Mouse (Mus musculus) heart, embryonic 16.5 days (tissue): Measurements from ENCODE around the gene 1700069L16Rik. TPM values are rescaled to one million over a fixed set of nuclear protein-coding genes. Genes with fewer than 3 reads are reported as not detected.

Experiments used
- ATAC-seq: fragments of 200-750 bp; cut with Nextera tagmentation; replicated peaks from 2 replicates; pipeline ENCODE4 v1.8.0; 2017; ENCODE audit warnings: moderate number of reproducible peaks; ENCODE audit not compliant: insufficient read depth, low FRiP score; ENCODE audit errors: extremely low read depth
- H3K27ac ChIP-seq: fragments of 300-500 bp; sonication (generic); 2 replicates; pipeline ENCODE4 v1.5.1; 2014; ENCODE audit warnings: mild to moderate bottlenecking, low read length, control low read depth, moderate library complexity
- H3K27me3 ChIP-seq: fragments of 300-500 bp; sonication (generic); 2 replicates; pipeline ENCODE4 v1.6.1; 2014; ENCODE audit warnings: low read length, mixed read lengths; ENCODE audit not compliant: control insufficient read depth, insufficient read depth
- H3K36me3 ChIP-seq: fragments of 300-500 bp; sonication (generic); 2 replicates; pipeline ENCODE4 v1.6.1; 2014; ENCODE audit not compliant: control insufficient read depth, insufficient read depth
- H3K4me1 ChIP-seq: fragments of 300-500 bp; sonication (generic); 2 replicates; pipeline ENCODE4 v1.6.1; 2014; ENCODE audit warnings: low read length, mixed read lengths; ENCODE audit not compliant: control insufficient read depth, insufficient read depth
- H3K4me2 ChIP-seq: fragments of 300-500 bp; sonication (generic); 2 replicates; pipeline ENCODE4 v1.6.1; 2014; ENCODE audit warnings: low read depth, mild to moderate bottlenecking, control low read depth, low read length
- H3K4me3 ChIP-seq: fragments of 300-500 bp; sonication (generic); 2 replicates; pipeline ENCODE4 v1.5.1; 2014; ENCODE audit warnings: mild to moderate bottlenecking, control low read depth, low read length
- H3K9ac ChIP-seq: fragments of 300-500 bp; sonication (generic); 2 replicates; pipeline ENCODE4 v1.6.1; 2014; ENCODE audit warnings: low read length, control low read depth
- H3K9me3 ChIP-seq: fragments of 300-500 bp; sonication (generic); replicated peaks from 2 replicates; pipeline ENCODE4 v1.6.1; 2016; ENCODE audit warnings: low read length; ENCODE audit not compliant: control insufficient read depth
- WGBS: fragments of 180-500 bp; shearing (Covaris S2); extraction: QIAGEN DNeasy Blood & Tissue Kit; methylation state at CpG from one replicate; pipeline ENCODE4 v1.1.7; 2014; 5-methylcytosine and 5-hydroxymethylcytosine counted together
- polyA plus RNA-seq: library from polyadenylated mRNA; unstranded; fragments of >200 nt; fragmentation: Nextera tagmentation; extraction: Ambion mirVana; gene quantifications from 2 replicates; pipeline ENCODE4 v1.2.1, GENCODE M21; 2015

The 1700069L16Rik gene
- polyA plus RNA-seq, 1 experiment from 2014 or later: not detected

DNA sequence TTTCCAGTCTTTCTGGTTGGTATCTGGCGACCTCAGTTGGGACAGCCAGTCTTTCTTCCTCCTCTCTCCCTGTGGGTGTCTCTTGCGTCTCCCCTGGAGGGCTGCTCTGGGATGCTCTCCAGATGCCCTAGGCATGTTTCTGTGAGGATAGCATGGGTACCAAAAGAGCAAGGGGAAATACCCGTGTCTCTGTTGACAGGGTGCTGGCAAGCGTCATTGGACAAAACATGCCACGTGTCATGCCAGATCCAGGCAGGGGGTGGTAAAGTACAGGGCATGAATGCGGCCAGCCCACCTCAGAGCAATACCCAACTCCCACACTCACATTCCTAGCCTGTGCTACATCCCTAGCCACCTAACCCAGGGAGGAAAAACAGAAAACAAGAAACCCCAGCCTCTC, 2.0 kb upstream of the 1700069L16Rik start:
- peaks cover 11% of the 10 kb centered on the region for H3K27me3 ChIP-seq
- no peak for ATAC-seq
- H3K27ac ChIP-seq: no peak overlapping the region
- no peaks in the 10 kb centered on the region for H3K36me3 ChIP-seq
- no peak overlapping the region for H3K9ac ChIP-seq
- 55% methylated on average over 6 of the region's 6 CpGs for WGBS
- no peaks in the 10 kb centered on the region for H3K9me3 ChIP-seq
- no peaks in the 10 kb centered on the region for H3K4me1 ChIP-seq
- H3K4me2 ChIP-seq: no peak overlapping the region
- H3K4me3 ChIP-seq: no peak overlapping the region

DNA sequence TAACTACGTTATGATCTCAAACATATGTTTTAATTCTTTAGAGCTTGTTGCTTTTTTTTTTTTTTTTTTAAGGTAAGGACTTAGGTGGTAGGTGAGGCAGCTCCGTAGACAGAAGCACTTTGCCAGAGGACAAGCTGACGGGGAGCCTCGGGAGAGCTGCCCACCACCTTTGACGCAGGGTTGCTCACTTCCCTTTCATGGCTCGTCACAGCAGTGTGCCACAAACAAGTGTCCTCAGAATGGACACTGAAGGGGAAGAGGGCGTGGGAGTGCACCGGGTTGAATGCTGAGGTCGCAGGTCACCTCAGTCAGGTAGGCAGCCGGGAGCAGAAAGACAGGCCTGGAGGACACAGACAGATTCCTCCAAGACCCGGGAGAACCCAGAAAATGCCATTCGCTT, 845 bp upstream of the 1700069L16Rik start:
- Histone ChIP-seq H3K4me3 (no peak overlapping the region), H3K27me3 (peaks cover 11% of the 10 kb centered on the region), H3K9ac (no peak overlapping the region), H3K9me3 (no peaks in the 10 kb centered on the region), H3K4me1 (no peaks in the 10 kb centered on the region), H3K36me3 (no peaks in the 10 kb centered on the region), H3K4me2 (no peak overlapping the region), H3K27ac (no peak overlapping the region)
- ATAC-seq: no peak
- whole genome bisulfite sequencing: 63% methylated on average over 12 of the region's 12 CpGs

DNA sequence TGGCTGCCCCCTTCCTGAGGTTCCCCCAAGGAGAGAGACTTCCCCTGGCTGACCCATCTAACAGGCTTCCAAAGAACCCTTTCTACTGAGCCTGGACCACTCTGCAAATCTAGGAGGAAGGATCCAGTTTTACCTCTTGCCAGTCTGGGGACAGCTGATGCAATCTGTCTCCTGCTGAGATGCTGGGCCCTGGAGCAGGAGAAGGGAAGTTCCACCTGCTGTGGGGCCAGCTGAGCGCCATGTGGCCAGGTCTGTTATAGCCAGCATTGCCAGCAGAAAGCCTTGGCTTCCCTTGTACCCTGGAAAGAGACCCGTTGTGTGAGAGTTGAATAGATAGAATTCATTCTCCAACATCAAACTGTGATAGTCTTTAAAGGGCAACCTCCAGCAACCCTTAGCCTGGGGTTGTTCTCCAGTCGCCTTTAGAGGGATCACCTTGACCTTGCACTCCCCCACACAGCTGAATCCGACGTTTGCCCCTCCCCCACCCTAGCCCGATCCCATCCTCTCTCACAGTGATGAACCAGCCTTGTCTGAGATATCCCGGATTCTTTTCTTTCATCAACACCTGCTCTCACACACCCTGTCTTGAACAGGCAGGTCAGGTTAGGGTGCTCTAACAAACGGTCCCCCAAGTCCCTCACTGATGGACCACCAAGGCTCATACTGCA, 870 bp downstream of the 1700069L16Rik start:
- Histone ChIP-seq H3K36me3 (no peaks in the 10 kb centered on the region), H3K27me3 (peaks cover 11% of the 10 kb centered on the region), H3K4me3 (no peak overlapping the region), H3K9me3 (no peaks in the 10 kb centered on the region), H3K4me2 (no peak overlapping the region), H3K4me1 (no peaks in the 10 kb centered on the region), H3K9ac (no peak overlapping the region), H3K27ac (no peak overlapping the region)
- WGBS: 30% methylated on average over 8 of the region's 8 CpGs
- ATAC-seq: no peak

DNA sequence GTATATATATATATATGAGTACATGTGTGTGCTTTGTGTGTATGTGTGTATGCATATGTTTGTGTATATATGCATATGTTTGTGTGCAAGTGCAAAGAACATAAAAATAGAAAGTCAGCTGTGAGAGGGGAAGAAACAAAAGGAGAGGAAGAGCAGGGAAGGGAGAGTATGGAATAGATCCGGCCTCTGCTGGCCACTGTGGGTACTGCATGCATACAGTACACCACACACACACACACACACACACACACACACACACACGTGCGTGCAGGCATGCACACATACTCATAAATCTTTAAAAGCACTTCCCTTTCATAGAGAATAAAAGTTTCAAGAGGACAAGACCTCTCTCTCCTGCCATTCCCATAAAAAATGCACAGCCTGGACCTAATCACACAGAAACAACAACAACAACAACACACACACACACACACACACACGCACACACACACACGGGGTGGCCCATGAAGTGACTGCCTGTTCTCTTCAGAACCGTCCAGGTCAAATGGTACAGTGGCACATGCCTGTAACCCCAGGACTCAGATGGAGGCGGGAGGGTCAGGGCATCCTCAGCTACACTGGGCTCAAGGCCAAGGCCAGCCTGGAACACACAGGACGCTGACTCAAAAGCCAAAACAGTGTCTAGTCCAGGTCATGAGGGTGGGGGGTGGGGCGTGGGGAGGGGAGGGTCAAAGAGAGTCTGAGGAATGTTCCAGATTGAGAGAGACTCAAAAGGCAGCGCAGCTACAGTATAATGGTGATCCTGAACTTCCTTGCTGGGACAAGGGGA, 2.2 kb downstream of the 1700069L16Rik start:
- WGBS: 79% methylated on average over 10 of the region's 10 CpGs
- no peak overlapping the region for H3K9ac ChIP-seq
- H3K4me1 ChIP-seq: no peaks in the 10 kb centered on the region
- H3K4me2 ChIP-seq: no peak overlapping the region
- peaks cover 9% of the 10 kb centered on the region for H3K27me3 ChIP-seq
- H3K27ac ChIP-seq: no peak overlapping the region
- H3K36me3 ChIP-seq: no peaks in the 10 kb centered on the region
- no peak for ATAC-seq
- H3K4me3 ChIP-seq: no peak overlapping the region
- H3K9me3 ChIP-seq: no peaks in the 10 kb centered on the region

DNA sequence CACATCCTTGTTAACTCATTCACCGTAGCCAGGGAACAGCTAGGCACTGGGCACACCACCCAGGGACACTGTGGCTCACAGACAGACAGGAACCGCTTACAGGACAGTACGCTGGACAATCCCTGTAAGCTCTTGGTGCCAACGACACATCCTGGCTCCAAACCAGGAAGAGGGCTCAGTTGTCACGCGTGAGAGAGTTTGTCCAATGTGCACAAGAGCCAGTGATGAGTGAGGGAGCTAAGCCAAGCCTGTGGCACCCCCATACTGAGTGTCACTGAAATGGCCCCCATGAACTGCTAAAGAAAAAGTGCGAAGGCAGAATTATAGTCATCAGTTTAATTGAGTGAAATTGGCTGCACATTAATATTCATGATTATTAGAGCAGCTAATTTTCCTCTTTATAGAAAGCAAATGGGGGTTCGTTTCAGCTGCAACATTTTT, 5.3 kb downstream of the 1700069L16Rik start:
- Histone ChIP-seq H3K4me3 (no peak overlapping the region), H3K27me3 (peaks cover 7% of the 10 kb centered on the region), H3K9ac (no peak overlapping the region), H3K4me1 (no peaks in the 10 kb centered on the region), H3K36me3 (no peaks in the 10 kb centered on the region), H3K4me2 (no peak overlapping the region), H3K27ac (no peak overlapping the region), H3K9me3 (no peaks in the 10 kb centered on the region)
- no peak for ATAC-seq
- WGBS: 78% methylated on average over 8 of the region's 8 CpGs

DNA sequence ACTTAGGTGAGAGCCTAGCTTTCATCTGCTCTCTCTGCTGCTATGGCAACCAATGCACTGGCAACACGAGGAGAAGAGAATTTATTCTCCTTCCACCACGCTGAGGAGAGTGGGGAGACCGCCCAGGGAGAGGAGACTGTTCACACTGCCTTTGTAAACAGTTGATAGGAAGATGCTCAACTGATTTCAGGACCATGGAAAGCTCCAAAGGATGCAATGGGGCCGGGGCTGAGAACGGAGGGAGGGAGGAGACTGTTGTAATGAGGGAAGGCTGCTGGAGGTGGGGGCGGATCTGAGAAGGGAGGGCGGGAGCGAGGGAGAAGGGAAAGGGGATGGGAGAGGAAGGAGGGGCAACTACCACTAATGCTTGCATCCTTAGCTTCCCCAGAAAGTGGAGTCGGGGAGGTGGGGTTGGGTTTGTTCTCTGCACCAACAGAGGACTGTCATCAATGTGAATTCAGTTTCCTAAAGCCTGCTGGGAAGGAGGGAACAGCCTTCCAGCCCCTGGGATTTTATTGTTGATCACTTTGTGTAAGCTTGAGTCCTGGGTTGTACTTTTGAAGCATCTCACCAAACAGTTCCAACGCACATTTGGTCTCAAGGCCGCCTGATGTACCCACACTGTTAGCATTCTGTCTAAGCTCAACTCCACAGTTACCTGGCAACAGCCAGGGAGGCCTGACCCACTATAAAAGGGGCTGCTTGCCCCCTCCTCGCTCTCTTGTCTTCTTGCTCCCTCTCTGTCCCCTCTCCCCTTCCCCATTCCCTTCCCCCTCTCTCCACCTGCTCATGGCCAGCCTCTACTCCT, 7.8 kb downstream of the 1700069L16Rik start:
- Histone ChIP-seq H3K27me3 (peaks cover 2% of the 10 kb centered on the region; the same call in 1 of the 2 replicates), H3K9me3 (no peaks in the 10 kb centered on the region), H3K4me1 (no peaks in the 10 kb centered on the region), H3K4me2 (no peak overlapping the region), H3K27ac (no peak overlapping the region), H3K36me3 (no peaks in the 10 kb centered on the region), H3K9ac (no peak overlapping the region), H3K4me3 (no peak overlapping the region)
- no peak for ATAC-seq
- WGBS: 7% methylated on average over 11 of the region's 12 CpGs

DNA sequence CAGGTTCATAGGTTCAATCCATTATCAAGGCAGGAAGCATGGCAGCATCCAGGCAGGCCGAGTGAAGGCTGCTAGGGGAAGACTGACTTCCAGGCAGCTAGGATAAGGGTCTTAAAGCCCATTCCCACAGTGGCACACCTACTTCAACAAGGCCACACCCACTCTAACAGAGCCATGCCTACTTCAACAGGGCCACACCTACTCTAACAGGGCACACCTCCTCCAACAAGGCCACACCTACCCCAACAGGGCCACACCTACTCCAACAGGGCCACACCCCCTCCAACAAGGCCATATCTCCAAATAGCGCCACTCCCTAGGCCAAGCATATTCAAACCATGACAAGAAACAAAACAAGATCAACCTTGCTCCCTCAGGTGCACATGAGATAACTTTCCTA, 11.7 kb downstream of the 1700069L16Rik start:
- no peak for ATAC-seq
- H3K4me1 ChIP-seq: no peaks in the 10 kb centered on the region
- WGBS: 57% methylated on average over 2 of the region's 2 CpGs
- no peaks in the 10 kb centered on the region for H3K9me3 ChIP-seq
- no peak overlapping the region for H3K27ac ChIP-seq
- peaks cover 2% of the 10 kb centered on the region; the same call in 1 of the 2 replicates for H3K27me3 ChIP-seq
- H3K4me3 ChIP-seq: no peak overlapping the region
- H3K4me2 ChIP-seq: no peak overlapping the region
- no peak overlapping the region for H3K9ac ChIP-seq
- no peaks in the 10 kb centered on the region for H3K36me3 ChIP-seq

DNA sequence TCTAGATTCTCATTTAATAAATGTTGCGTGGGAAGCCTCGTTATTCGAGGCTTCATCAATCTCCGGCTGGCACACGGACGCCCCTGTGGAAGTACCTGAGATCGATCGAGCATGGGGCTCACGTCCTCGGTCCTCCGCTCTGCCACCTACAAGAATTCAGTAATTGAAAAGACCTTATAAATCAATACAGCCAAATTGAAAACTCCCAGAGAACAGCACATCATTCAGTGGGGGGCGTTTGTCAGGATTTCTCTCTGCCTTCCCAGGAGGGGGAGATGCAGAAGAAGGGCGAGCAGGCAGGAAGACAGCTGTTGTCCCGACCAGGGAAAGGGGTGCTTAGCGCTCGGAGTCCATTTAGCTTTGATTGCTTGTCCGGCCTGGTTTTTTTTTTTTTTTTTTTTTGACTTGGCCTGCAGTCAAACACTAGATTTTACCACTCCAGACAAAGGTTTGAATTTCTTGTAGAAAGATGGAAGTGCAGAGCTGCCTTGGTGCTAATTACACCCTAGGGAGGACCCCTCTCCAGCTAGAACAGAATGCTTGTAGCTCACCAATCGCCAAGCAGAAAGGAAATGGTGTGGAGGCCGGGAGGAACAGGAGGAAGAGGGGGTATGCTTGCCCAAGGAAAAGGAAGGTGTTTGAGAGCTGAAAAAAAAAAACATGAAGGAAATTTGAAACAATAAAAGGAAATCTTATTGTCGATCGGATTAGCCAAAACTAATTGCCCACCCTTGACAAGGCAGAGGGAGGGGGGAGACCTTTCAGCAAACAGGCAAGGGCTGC, 20.6 kb downstream of the 1700069L16Rik start:
- H3K27me3 ChIP-seq: peaks cover 7% of the 10 kb centered on the region; the same call in 1 of the 2 replicates
- WGBS: 52% methylated on average over 21 of the region's 21 CpGs
- no peak overlapping the region for H3K4me3 ChIP-seq
- no peaks in the 10 kb centered on the region for H3K4me1 ChIP-seq
- no peaks in the 10 kb centered on the region for H3K36me3 ChIP-seq
- H3K27ac ChIP-seq: no peak overlapping the region
- H3K4me2 ChIP-seq: no peak overlapping the region
- ATAC-seq: peak; percentile 60; the same call in 1 of the 2 replicates
- no peak overlapping the region for H3K9ac ChIP-seq
- H3K9me3 ChIP-seq: no peaks in the 10 kb centered on the region
